Mouse (Mus musculus) bone marrow macrophage, adult 2 months (primary cell): ENCODE results near the gene Tnfrsf25. TPM values are rescaled to one million over a fixed set of nuclear protein-coding genes. Genes with fewer than 3 reads are reported as not detected.

Experiments used
- H3K27ac ChIP-seq: 2 replicates; pipeline ENCODE4 v1.5.1; 2012; ENCODE audit warnings: low read depth, low read length; ENCODE audit not compliant: insufficient read depth
- H3K4me1 ChIP-seq: 2 replicates; pipeline ENCODE4 v1.6.1; 2012; ENCODE audit warnings: low read length; ENCODE audit not compliant: control insufficient read depth, insufficient read depth
- H3K4me3 ChIP-seq: 2 replicates; pipeline ENCODE4 v1.5.1; 2012; ENCODE audit warnings: mild to moderate bottlenecking, low read length, moderate library complexity; ENCODE audit not compliant: insufficient read depth
- CTCF ChIP-seq: IDR thresholded peaks from 2 replicates; pipeline ENCODE4 v1.5.1; 2012; ENCODE audit warnings: low read depth, mild to moderate bottlenecking, low read length, moderate library complexity
- POLR2A ChIP-seq: IDR thresholded peaks from 2 replicates; pipeline ENCODE4 v1.6.1; 2012; ENCODE audit warnings: mild to moderate bottlenecking, low read depth, low read length, borderline replicate concordance
- polyA plus RNA-seq: library from polyadenylated mRNA; stranded (reverse); fragments of >200 nt; gene quantifications from 2 replicates; pipeline ENCODE4 v1.2.4, GENCODE M21; 2012; ENCODE audit not compliant: missing spikeins, insufficient read depth, insufficient read length

Tnfrsf25 gene
- polyA plus RNA-seq, 1 experiment = not detected

GRCm38 (mm10) chr4:152077191-152077590 is 38.5 kb upstream of the Tnfrsf25 start:
- Histone ChIP-seq H3K27ac (no peak overlapping the region), H3K4me1 (peaks cover 11% of the 10 kb centered on the region), H3K4me3 (no peak overlapping the region)
- no peak for TF ChIP-seq POLR2A

DNA sequence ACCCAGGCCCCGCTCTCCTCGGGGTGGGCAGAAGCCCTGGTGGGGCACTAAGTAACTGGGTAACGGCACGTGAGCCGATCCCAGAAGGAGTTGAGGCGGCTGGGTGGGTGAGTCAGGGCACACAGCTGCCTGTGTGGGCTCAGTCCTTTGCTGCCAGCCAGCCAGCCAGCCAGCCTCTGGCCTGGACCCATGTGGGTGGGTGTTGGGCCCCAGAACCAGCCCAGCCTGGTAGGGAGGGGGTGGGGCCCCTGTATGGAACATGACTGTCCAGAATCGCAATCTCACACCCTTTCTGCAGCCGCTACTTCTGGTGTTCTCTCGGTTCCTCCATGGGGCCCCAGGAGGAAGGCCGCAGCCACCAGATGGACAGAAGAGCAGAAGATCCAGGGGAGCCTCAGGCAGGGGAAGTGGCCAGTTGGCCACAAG is 37.6 kb upstream of the Tnfrsf25 start:
- Histone ChIP-seq H3K4me3 (no peak overlapping the region), H3K4me1 (peaks cover 8% of the 10 kb centered on the region)

DNA sequence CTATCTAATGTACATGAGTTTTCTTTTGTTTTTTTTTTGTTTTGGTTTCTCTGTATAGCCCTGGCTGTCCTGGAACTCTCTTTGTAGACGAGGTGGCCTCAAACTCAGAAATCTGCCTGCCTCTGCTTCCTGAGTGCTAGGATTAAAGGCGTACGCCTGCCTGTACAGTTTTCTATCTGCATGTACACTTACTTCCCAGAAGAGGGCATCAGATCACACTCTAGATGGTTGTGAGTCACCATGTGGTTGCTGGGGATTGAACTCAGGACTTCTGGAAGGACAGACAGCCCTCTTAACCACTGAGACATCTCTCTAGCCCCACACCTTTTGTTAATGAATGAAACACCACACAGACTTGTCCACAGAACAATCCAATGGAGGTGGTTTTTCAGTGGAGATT is 36.5 kb upstream of the Tnfrsf25 start:
- Histone ChIP-seq H3K4me3 (no peak overlapping the region), H3K4me1 (peaks cover 8% of the 10 kb centered on the region), H3K27ac (no peak overlapping the region)
- TF ChIP-seq CTCF (no peak), POLR2A (no peak)

More for the DNA sequence above, 37.6 kb upstream of the Tnfrsf25 start:
- H3K27ac ChIP-seq = no peak overlapping the region
- TF ChIP-seq CTCF = no peak
- no peak for TF ChIP-seq POLR2A

DNA sequence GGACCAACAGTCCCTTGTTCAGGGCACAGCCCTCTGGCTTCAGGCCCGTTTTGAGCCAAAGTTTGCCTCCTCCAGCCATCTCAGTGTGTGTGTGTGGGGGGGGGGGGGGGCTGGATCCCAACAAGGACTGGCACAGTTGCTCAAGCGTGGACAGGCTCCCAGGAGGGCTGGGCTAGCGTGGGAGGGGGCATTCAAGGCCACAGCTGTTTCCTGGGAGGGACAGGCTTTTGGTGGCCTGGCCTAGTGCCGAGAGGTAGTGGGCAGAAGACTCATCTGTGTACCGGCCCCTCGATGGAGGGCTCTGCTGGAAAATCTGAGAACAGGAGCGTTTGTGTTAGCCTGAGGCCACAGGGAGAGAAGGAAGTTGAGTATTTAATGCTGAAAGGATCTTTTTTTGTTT is 35.8 kb upstream of the Tnfrsf25 start:
- Histone ChIP-seq H3K4me3 (no peak overlapping the region), H3K27ac (no peak overlapping the region), H3K4me1 (peaks cover 8% of the 10 kb centered on the region)
- no peak for TF ChIP-seq POLR2A
- no peak for TF ChIP-seq CTCF

DNA sequence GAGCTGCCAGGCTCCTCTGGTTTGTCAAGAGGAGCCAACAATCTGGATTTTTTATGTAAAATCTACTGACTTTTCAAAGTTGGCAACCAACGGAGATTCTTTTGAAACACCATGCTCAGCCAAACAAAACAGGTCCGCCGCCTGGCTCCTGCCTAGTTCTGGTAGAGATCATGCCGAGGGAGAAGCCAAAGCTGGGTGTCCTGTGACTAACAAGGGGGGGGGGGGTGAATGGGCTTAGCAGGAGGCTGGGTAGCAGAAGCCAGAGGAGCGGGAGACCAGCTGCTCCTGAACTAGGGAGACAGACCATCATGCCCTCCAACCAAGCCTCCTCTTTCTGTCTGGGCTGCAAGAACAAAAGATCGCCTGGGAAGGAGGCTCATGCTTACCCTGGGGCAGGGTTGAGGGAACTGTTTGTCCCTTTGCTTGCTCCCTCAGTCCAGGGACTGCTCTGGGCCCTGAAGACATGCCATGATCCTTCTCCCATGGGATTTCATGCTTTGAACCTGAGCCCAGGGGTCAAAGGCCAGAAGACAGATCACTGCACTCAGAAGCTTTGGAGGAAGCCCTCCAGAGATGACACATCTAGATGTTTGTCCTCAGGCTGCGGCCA is 32.0 kb upstream of the Tnfrsf25 start:
- Histone ChIP-seq H3K4me1 (peaks cover 12% of the 10 kb centered on the region), H3K4me3 (no peak overlapping the region), H3K27ac (no peak overlapping the region)
- TF ChIP-seq POLR2A = no peak

DNA sequence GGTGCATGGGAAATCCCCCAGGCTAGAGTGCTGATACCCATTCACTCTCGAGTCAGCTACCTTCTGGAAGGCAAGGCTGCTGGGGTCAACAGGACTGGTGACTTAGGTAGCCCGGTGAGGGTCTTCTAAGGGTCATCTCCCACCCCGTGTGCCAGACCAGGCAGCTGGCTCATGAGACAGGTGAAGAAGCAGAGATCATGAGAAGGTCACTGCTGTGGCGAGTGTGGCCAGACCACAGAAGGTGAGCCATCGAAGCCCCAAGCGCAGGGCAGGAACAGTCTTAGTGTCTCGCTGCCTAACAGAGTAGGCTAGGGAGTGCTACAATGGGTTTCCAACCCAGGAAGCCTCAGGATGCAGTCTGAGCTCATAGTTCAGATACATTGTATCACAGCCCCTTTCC is 31.1 kb upstream of the Tnfrsf25 start:
- Histone ChIP-seq H3K4me3 (no peak overlapping the region), H3K27ac (no peak overlapping the region), H3K4me1 (peaks cover 12% of the 10 kb centered on the region)
- no peak for TF ChIP-seq CTCF
- no peak for TF ChIP-seq POLR2A

DNA sequence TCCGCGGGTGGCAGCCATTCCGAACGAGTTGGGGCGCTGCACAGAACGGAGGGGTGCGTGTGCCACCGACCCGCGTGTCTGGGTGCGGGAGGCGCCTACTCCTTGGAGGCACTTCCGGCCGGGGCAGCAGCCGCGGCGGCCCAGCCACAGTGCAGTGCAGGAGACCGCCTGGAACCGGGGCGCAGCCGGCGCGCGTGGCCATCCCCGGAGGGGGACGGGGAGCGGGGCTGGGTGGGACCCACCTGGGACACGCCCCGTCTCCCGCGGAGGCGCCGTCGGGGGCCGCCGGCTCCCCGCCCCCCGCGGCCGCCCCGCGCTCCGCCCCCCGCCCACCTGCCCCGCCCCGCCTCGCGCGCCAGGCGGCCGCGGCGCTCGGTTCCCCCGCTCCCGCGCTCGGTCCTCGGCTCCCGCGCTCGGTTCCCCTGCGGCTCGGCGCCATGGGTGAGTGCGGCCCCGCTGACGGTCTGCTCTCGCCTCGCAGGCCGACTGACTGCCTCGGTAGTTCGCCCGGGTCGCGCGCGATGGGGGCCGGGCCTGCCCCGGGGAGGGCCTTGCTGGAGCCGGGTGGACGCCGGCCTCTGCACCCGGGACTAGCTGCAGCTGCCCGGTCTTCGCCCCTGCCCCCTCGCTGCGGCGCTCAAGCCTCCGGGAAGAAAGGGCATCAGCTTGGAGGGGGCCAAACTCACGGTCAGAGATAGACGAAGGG is 29.1 kb upstream of the Tnfrsf25 start:
- H3K4me1 ChIP-seq = peaks cover 12% of the 10 kb centered on the region
- TF ChIP-seq CTCF (no peak), POLR2A (no peak)
- H3K27ac ChIP-seq = no peak overlapping the region
- peak overlapping the region; percentile 71 for H3K4me3 ChIP-seq

GRCm38 (mm10) chr4:152087211-152088081 is 28.3 kb upstream of the Tnfrsf25 start:
- peak overlapping the region; percentile 71 for H3K4me3 ChIP-seq
- TF ChIP-seq CTCF = no peak
- no peak for TF ChIP-seq POLR2A
- no peak overlapping the region for H3K27ac ChIP-seq
- H3K4me1 ChIP-seq = peaks cover 12% of the 10 kb centered on the region

DNA sequence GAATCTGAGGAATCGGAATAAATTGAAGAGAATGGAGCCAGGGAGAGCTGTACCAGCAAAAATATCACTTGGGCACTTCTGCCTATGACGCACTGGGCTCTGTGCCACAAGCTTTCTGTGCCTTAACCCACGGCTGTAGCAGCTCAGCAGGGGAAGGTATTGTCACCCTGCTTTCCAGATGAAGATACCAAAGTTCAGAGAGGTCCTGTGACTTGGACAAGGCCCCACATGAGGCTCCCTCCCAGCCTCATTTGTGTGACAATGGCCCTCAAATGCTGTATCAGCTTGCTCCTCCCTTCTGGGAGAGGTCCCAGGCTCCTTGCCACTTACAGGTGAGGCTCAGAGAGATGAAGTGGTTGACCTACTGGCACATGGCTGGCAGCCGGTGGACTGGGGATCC is 27.6 kb upstream of the Tnfrsf25 start:
- peaks cover 12% of the 10 kb centered on the region for H3K4me1 ChIP-seq
- TF ChIP-seq POLR2A (no peak), CTCF (no peak)
- H3K4me3 ChIP-seq = no peak overlapping the region
- no peak overlapping the region for H3K27ac ChIP-seq
